Mouse (Mus musculus) erythroblast, embryonic 14.5 days (primary cell): Measurements from ENCODE around the gene Mcrip2.

Source experiments
- GATA1 ChIP-seq: IDR thresholded peaks from 2 replicates; pipeline ENCODE4 v1.6.1; 2012; ENCODE audit warnings: low read length, inconsistent platforms, mixed read lengths
- TAL1 ChIP-seq: IDR thresholded peaks from 3 replicates; pipeline ENCODE4 v1.6.1; 2012; ENCODE audit warnings: low read length, inconsistent platforms, mixed read lengths

- TF ChIP-seq TAL1 (no peak), GATA1 (no peak)
These were observed 27.3 kb upstream of the Mcrip2 start for GRCm38 (mm10) chr17:25895891-25896290.
